Mouse (Mus musculus): ENCODE results near the gene Hes7.

Hes7 gene

GRCm38 (mm10) chr11:69117737-69118695 is 2.2 kb upstream of the Hes7 start:
- peak in 1 of 2 experiments; percentile 62 for DNase-seq (ENCODE audit: low spot score in 2 of 2)

DNA sequence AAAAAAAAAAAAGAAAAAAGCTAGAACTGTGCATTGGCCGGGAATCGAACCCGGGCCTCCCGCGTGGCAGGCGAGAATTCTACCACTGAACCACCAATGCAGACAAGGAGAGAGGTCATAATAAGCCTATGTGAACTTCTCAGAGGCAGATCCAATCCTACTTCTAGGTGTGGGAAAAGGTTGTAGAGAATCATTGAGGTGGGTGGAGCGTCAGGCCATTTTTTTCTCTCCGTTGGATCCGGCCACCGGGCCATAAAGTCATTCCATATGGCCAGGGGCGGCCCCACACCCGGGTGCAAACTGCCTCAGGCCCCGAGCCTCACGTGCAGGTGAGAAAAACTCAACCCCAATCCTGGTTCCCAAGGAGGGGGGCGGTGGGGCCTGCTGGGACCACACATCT is 1.4 kb upstream of the Hes7 start:
- peak; percentile 48 to 84 for DNase-seq (ENCODE audit: low spot score in 2 of 2)

DNA sequence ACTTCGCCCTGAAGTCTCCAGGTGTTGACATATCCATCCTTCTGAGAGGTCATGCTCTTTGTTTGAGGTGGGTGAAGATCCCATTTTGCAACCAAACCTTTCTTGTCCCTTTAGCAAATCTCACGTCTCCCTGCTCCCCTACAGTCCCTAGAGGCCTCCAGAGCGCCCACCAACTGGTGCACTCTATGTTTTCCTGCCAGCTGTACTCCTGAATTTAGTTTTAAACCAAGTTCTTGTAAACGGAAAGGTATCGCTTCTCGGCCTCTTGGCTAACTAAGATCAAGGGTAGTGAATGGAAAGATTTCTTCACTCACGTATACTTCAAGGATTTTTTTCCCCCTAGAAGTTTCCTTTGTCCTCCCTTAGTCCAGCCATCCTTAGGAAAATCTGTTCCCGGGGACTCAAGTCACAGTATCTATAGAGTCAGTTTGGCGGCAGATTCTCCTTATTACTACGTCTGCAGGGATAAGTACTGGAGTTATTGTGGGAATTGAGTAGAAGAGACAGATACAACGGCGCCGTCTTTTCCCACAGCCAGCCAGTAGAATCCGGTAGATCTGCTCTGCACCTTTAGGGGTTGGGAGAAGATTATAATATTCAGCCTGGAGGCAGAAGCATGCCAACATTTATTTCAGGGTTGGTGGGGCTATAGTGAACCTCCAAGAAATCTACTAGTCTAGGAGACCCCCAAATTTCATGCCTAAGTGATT is 603 bp upstream of the Hes7 start:
- no peak for DNase-seq (ENCODE audit: low spot score in 2 of 2)

GRCm38 (mm10) chr11:69121001-69121740 is 967 bp downstream of the Hes7 start:
- no peak for DNase-seq (ENCODE audit: low spot score in 2 of 2)

GRCm38 (mm10) chr11:69121741-69122335 is 1.6 kb downstream of the Hes7 start:
- peak in 1 of 2 experiments; percentile 47 for DNase-seq (ENCODE audit: low spot score in 2 of 2)

DNA sequence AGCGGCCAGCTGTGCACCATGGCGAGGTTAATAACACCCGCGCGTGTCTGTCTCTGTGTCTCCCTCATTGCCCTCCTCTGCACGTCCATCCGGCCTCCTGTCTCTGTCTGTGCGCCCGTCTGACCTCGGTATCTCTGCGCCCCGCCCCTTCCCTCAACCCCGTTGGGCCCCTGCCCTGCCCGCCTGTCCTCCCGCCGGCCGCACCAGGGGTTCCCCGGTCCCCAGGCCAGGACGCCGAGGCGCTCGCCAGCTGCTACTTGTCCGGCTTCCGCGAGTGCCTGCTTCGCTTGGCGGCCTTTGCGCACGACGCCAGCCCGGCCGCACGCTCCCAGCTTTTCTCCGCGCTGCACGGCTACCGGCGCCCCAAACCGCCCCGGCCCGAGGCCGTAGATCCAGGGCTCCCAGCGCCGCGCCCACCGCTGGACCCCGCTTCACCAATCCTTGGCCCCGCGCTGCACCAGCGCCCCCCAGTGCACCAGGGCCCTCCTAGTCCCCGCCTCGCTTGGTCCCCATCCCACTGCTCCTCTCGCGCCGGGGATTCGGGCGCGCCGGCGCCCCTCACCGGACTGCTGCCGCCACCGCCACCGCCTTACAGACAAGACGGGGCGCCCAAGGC is 2.2 kb downstream of the Hes7 start, which contains the start of gene 9130213A22Rik:
TSS of gene 9130213A22Rik (minus strand) at position 254 of the 616 bp plus-strand sequence.
- peak; percentile 82 to 89 for DNase-seq (ENCODE audit: low spot score in 2 of 2)

DNA sequence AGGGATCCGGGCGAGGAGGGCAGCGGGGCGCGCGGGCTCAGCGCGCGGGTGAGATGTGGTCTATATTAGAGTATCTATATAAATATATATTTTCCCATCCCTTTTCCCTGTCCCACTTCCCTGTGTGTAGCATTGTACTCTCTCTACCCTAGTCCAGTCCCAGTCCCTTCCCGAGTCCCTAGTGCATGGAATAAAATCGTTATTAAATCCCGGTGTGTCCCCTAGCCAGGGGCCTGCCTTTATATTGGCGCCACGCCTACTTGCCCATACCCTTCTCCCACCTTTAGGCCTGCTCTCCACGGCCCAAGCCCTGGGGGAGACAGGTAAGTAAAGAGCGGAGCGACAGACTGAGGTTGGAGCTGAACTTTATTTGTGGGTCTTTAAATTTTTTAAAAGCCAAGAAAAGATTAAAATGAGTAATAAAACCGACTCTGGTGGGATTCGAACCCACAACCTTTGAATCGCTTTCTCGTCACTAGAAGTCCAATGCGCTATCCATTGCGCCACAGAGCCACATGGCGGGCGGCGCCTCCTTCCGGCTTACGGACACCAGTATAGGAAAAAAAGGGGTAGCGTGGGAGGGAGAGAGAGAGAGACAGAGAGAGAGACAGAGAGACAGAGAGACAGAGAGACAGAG is 3.0 kb downstream of the Hes7 start:
- DNase-seq (ENCODE audit: low spot score in 2 of 2) = peak; percentile 86 to 90

DNA sequence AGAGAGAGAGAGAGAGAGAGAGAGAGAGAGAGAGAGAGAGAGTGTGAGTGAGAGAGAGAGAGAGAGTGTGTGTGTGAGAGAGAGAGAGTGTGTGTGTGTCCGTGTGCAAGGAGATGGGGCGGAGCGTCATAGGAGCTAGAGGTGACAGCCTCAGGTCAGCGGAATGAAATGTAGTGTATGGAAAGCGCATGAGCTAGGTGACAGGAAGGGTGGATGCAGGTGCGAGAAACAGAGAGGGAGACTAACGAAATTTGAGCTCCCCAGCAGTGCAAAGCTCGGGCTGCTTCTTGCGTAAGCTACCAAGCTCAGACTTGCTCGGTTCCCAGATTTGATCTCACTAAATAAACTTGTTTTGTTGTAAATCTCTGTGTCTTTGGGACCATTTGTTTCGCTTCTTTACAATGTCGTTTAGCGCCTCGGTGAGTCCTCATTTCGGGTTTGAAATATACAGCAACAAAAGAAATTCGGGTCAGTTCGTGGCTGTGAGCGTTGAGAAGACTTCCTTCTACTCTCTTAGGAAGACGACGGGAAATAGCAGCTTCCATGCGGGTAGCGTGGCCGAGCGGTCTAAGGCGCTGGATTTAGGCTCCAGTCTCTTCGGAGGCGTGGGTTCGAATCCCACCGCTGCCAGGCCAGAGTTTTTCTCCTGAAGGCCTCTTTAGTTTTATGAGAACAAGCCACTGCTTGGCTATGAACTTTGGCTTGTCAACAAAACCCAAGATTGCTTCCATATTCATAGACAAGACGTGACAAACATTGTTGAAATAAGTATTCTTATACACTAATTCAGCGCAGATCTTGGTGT is 3.7 kb downstream of the Hes7 start:
- peak; percentile 78 to 90 for DNase-seq (ENCODE audit: low spot score in 2 of 2)

- DNase-seq (ENCODE audit: low spot score in 2 of 2) = peak in 1 of 2 experiments; percentile 55
Observed at GRCm38 (mm10) chr11:69124498-69124847, 4.3 kb downstream of the Hes7 start.

DNA sequence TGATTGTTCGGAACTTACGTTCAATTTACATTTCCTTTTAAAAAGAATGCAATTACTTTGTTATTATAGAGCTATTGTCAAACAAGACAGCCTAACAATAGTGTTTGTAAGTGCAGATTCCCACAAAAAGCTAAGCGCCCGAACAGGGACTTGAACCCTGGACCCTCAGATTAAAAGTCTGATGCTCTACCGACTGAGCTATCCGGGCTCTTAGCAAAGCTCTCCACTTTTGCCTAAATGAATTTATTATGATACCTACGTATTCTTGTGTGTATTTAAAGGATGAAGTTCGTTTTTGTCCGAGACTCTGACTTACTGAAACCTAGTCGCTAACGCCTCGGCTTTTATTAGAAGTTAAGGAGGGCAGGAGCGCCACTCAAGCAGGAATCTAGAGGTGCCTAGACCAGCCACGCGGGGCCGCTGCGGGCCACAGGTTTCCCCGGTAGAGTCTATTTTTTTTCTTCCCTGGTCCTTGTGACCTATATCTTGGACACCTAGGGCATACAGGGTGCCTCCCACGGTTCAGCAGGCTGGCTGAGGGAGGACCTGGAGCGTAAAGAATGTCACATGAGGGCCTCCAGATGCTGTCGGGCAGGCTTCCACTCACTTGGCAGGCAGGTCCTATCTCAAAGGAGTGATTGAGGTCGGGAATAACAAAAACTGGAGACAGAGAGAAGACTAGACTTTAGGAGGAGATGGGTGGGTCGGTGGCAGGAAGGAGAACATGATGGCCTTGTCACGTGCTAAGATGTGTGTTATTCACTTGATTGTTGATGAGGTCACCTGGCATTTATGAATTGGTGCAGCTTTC is 5.0 kb downstream of the Hes7 start:
- peak in 1 of 2 experiments; percentile 78 for DNase-seq (ENCODE audit: low spot score in 2 of 2)

- DNase-seq (ENCODE audit: low spot score in 2 of 2) = no peak
Observed at GRCm38 (mm10) chr11:69125852-69125918, 5.5 kb downstream of the Hes7 start, which contains the start of gene Aloxe3. Aloxe3 (plus strand) TSS chr11:69125896.

- no peak for DNase-seq (ENCODE audit: low spot score in 2 of 2)
Observed at GRCm38 (mm10) chr11:69125919-69126705, 5.9 kb downstream of the Hes7 start.

DNA sequence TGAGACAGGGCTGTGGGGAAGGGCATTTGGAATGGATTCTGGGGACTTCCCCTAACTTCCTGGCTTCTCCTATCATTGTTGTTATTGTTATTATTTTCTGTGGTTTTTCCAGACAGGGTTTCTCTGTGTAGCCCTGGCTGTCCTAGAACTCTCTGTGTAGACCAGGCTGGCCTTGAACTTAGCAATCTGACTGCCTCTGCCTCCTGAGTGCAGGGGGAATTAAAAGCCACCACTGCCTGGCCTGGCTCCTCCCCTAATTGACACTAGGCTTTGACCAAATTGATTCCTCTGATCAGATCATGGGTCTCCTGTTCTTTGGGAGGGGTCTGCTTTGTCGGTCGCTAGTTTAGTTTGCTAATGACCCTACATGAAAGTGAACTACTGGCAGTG is 6.5 kb downstream of the Hes7 start:
- no peak for DNase-seq (ENCODE audit: low spot score in 2 of 2)

DNA sequence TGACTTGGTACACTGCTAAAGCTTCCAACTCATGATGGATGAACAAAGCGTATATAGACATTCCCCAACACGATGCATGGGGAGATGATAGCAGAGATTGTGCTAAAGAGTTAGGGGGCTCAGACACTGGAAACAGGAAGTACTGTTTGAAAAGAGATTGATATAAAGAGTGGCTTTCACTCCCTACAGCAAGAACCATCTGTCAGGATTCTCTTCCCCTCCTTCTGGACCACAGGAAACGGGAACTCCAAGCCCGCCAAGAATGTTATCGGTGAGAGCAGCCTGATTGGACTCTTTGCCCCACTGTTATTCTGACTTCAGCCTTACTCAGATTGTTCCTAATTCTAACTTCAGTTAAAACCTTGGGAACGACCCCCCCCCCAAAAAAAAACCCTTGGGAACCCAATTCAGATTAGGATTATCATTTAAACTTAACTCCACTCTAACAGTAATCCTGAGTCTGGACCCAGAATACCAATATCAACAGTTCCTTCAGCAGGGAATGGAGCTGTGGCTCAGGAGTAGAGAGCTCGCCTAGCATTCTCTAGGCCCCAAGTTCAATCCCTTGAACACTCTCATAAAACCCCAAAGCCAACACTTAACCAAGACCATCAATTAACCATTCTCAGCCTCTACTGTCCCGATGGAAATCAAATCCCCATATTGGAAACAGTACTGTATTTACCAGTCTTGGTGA is 8.4 kb downstream of the Hes7 start:
- DNase-seq (ENCODE audit: low spot score in 2 of 2) = no peak

- no peak for DNase-seq (ENCODE audit: low spot score in 2 of 2)
Observed at GRCm38 (mm10) chr11:69133566-69133922, 13.3 kb downstream of the Hes7 start.

DNA sequence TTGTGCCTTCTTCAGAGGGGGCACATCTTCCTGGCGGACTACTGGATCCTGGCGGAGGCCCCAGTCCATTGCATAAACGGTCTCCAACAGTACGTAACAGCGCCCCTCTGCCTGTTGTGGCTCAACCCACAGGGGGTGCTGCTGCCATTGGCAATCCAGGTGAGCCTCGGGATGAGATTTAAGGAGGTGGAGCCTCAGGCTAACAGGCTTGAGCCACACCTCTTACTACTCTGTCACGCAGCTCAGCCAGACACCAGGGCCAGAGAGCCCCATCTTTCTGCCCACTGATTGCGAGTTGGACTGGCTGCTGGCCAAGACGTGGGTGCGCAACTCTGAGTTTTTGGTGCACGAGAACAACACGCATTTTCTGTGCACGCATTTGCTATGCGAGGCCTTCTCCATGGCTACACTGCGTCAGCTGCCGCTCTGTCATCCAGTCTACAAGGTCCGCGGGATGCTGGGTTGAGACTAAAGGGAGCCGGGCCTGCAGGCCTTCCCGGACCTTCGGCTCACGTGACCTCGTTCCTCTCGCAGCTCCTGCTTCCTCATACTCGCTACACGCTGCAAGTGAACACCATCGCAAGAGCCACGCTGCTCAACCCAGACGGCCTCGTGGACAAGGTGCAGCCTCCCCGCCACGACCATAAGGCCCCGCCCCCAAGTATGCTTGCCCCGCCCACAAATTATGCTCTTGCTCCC is 13.9 kb downstream of the Hes7 start:
- DNase-seq (ENCODE audit: low spot score in 2 of 2) = peak; percentile 71 to 82

GRCm38 (mm10) chr11:69134622-69134968 is 14.4 kb downstream of the Hes7 start:
- DNase-seq (ENCODE audit: low spot score in 2 of 2) = no peak

DNA sequence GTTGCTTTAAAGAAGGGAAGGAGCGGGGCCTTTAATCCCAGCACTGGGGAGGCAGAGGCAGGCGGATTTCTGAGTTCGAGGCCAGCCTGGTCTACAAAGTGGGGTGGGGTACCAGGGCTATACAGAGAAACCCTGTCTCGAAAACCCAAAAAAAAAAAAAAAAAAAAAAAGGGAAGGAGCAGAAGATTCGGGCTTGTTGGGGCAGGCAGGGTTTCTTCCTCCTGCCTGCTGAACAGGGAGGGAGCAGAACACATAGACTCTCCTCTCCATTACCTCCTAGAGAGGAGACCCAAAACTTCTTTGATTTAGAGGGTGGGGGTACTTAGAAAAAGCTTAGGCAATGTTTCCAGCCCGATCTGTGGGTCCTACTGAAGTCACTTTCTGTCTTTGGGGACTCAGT is 15.2 kb downstream of the Hes7 start:
- DNase-seq (ENCODE audit: low spot score in 2 of 2) = no peak
